18 mouse cellular contexts compared by ENCODE assay signal in genomic region chr2:121067116-121067515, GRCm38 (mm10). TPM values are rescaled to one million over a fixed set of nuclear protein-coding genes. Genes with fewer than 3 reads are reported as not detected.
"Had no signal": no experiment of that assay in that cellular context is flagged by ENCODE, and none has a peak within 500 bp of the region (broad histone marks: within the 10 kb centered on the region; RNA-seq: fewer than 3 reads in every experiment).

No protein-coding gene starts in this region.

- H3K9me3 ChIP-seq: limb, embryonic 13.5 days; liver, embryonic 15.5 days; midbrain, embryonic 13.5 days; stomach, embryonic 15.5 days had no signal

- H3K4me1 ChIP-seq: limb, embryonic 13.5 days; liver, embryonic 15.5 days; midbrain, embryonic 13.5 days; stomach, embryonic 15.5 days had no signal

- H3K27me3 ChIP-seq: limb, embryonic 13.5 days; liver, embryonic 15.5 days; midbrain, embryonic 13.5 days; stomach, embryonic 15.5 days had no signal

- H3K9ac ChIP-seq: limb, embryonic 13.5 days; liver, embryonic 15.5 days; midbrain, embryonic 13.5 days; stomach, embryonic 15.5 days had no signal

- DNase-seq: kidney, adult 18-20 months; kidney, postnatal 10 days; kidney, postnatal 4 days; left cerebral cortex, postnatal 4 days; lung, adult 2 months; lung, postnatal 36 days; spleen, adult 18-20 months had no signal

- ATAC-seq: lung, postnatal 0 days; midbrain, embryonic 13.5 days had no signal

- H3K36me3 ChIP-seq: limb, embryonic 13.5 days; liver, embryonic 15.5 days; midbrain, embryonic 13.5 days; stomach, embryonic 15.5 days had no signal

- H3K4me3 ChIP-seq: layer of hippocampus, adult 2 months; limb, embryonic 13.5 days; liver, embryonic 15.5 days; midbrain, embryonic 13.5 days; stomach, embryonic 15.5 days had no signal

- H3K27ac ChIP-seq: layer of hippocampus, adult 2 months; limb, embryonic 13.5 days; liver, embryonic 15.5 days; midbrain, embryonic 13.5 days; stomach, embryonic 15.5 days had no signal

- H3K4me2 ChIP-seq: limb, embryonic 13.5 days; liver, embryonic 15.5 days; midbrain, embryonic 13.5 days; stomach, embryonic 15.5 days had no signal

RNA-seq across cellular contexts. Expression of gene Tgm5, which starts 18.5 kb away (rescaled TPM):
- total RNA-seq: layer of hippocampus, adult 2 months; layer of hippocampus, postnatal 10 days; liver, adult 2 months; megakaryocyte progenitor cell, adult 5-6 weeks had no signal
- polyA plus RNA-seq: limb, embryonic 13.5 days; liver, adult 2 months; liver, embryonic 15.5 days; midbrain, embryonic 13.5 days had no signal

RNA-seq across cellular contexts. Expression of gene Epb42, which starts 30.2 kb away (rescaled TPM):
- total RNA-seq: layer of hippocampus, adult 2 months; layer of hippocampus, postnatal 10 days; left cerebral cortex, postnatal 4 days; liver, adult 2 months; midbrain, postnatal 0 days had no signal

RNA-seq across cellular contexts. Expression of gene Tgm7, which starts 42.5 kb away (rescaled TPM):
- total RNA-seq: left cerebral cortex, postnatal 4 days; megakaryocyte progenitor cell, adult 5-6 weeks; midbrain, postnatal 0 days had no signal
- polyA plus RNA-seq: limb, embryonic 13.5 days; liver, adult 2 months; liver, embryonic 15.5 days; lung, adult 2 months; lung, postnatal 0 days; midbrain, embryonic 13.5 days; midbrain, postnatal 0 days; neural tube, embryonic 14.5 days had no signal
